24 mouse cellular contexts compared by ENCODE assay signal in genomic region chr1:180691284-180691683, GRCm38 (mm10). TPM values are rescaled to one million over a fixed set of nuclear protein-coding genes. Genes with fewer than 3 reads are reported as not detected.
DNase-seq lines count a peak whose midpoint lies in the region; ATAC-seq lines count a peak whose summit lies in the region.
"Had no signal": no experiment of that assay in that cellular context is flagged by ENCODE, and none has a peak within 500 bp of the region (broad histone marks: within the 10 kb centered on the region; RNA-seq: fewer than 3 reads in every experiment).

No protein-coding gene starts in this region.

- intact Hi-C loops in heart, postnatal 10 days (cut with DNase I) = no loop called here

- H3K4me2 ChIP-seq in midbrain, embryonic 13.5 days (replicated peaks) = no peak overlapping the region
- H3K4me2 ChIP-seq: embryonic facial prominence, embryonic 12.5 days; forebrain, embryonic 13.5 days; forebrain, embryonic 15.5 days had no signal

- peaks cover 41% of the 10 kb centered on the region for H3K36me3 ChIP-seq in midbrain, embryonic 13.5 days

- H3K4me3 ChIP-seq in midbrain, embryonic 13.5 days (replicated peaks) = no peak overlapping the region
- H3K4me3 ChIP-seq: embryonic facial prominence, embryonic 10.5 days; embryonic facial prominence, embryonic 12.5 days; forebrain, embryonic 13.5 days; forebrain, embryonic 15.5 days had no signal

- no peaks in the 10 kb centered on the region for H3K9me3 ChIP-seq in midbrain, embryonic 13.5 days
- H3K9me3 ChIP-seq: embryonic facial prominence, embryonic 10.5 days; embryonic facial prominence, embryonic 12.5 days; forebrain, embryonic 13.5 days; forebrain, embryonic 15.5 days; G1E had no signal

- no peak for ATAC-seq in midbrain, embryonic 13.5 days
- ATAC-seq: CD4-positive, CD25-positive, alpha-beta regulatory T cell, adult 4 months; forebrain, embryonic 13.5 days; forebrain, embryonic 15.5 days; forebrain, postnatal 0 days; Patski had no signal

- H3K27ac ChIP-seq in midbrain, embryonic 13.5 days = no peak overlapping the region
- H3K27ac ChIP-seq: embryonic facial prominence, embryonic 10.5 days; embryonic facial prominence, embryonic 12.5 days; forebrain, embryonic 13.5 days; forebrain, embryonic 15.5 days had no signal

- H3K9ac ChIP-seq in midbrain, embryonic 13.5 days (replicated peaks) = no peak overlapping the region
- H3K9ac ChIP-seq: embryonic facial prominence, embryonic 12.5 days; forebrain, embryonic 13.5 days; forebrain, embryonic 15.5 days; forebrain, postnatal 0 days had no signal

- DNase-seq in adrenal gland, adult (ENCODE audit: inconsistent age in 2 of 2, low spot score in 1 of 2) = peak; percentile 60 to 79
- DNase-seq in adrenal gland, adult 18-20 months (ENCODE audit: low spot score in 2 of 2) = no peak
- peak; percentile 52 for DNase-seq in heart, adult 11 months
- no peak for DNase-seq in heart, postnatal 10 days
- DNase-seq in adrenal gland, postnatal 14 days = peak; percentile 47
- peak; percentile 65 for DNase-seq in adrenal gland, postnatal 36 days
- no peak for DNase-seq in T-cell, adult 2 months (ENCODE audit: low spot score)
- DNase-seq: B cell, adult 2 months; cerebellum, adult 11-12 months; cerebellum, adult 2 months; cerebellum, adult 9-10 months; cerebellum, postnatal 10 days; cerebellum, postnatal 25 days; forebrain, postnatal 0 days had no signal

- no peaks in the 10 kb centered on the region for H3K4me1 ChIP-seq in midbrain, embryonic 13.5 days (replicated peaks)
- H3K4me1 ChIP-seq: embryonic facial prominence, embryonic 10.5 days; embryonic facial prominence, embryonic 12.5 days; forebrain, embryonic 13.5 days; forebrain, embryonic 15.5 days had no signal

- 95% methylated on average over 7 of the region's 7 CpGs for WGBS in midbrain, embryonic 13.5 days

- peaks cover 22% of the 10 kb centered on the region for H3K27me3 ChIP-seq in midbrain, embryonic 13.5 days
- H3K27me3 ChIP-seq: CH12.LX had no signal

RNA-seq across cellular contexts. Expression of gene Mixl1, which starts 5.5 kb away (rescaled TPM):
- not detected for total RNA-seq in adrenal gland, adult 18-20 months (2021)
- not detected for total RNA-seq in heart, postnatal 10 days (2021)
- total RNA-seq in adrenal gland, postnatal 14 days (2021) = not detected in 2 replicates
- total RNA-seq in adrenal gland, postnatal 36 days (2021) = not detected
- not detected in 2 replicates for polyA plus RNA-seq in midbrain, embryonic 13.5 days (2015; fragmentation: Nextera tagmentation; extraction: Ambion mirVana)
- total RNA-seq: CH12.LX had no signal
- polyA plus RNA-seq: cerebellum, adult 2 months; cortical plate, adult 2 months; G1E; Patski had no signal

RNA-seq across cellular contexts. Expression of gene Acbd3, which starts 34.6 kb away (rescaled TPM):
- 10 to 100 TPM; 50.4 to 54.0 TPM for total RNA-seq in adrenal gland, adult 18-20 months (2021)
- total RNA-seq in heart, postnatal 10 days (2021) = 10 to 100 TPM; 29.9 to 31.5 TPM
- 41.8 and 43.0 TPM in 2 replicates for total RNA-seq in adrenal gland, postnatal 14 days (2021)
- 10 to 100 TPM; 48.6 to 54.3 TPM for total RNA-seq in adrenal gland, postnatal 36 days (2021)
- 21.7 and 24.6 TPM in 2 replicates for polyA plus RNA-seq in midbrain, embryonic 13.5 days (2015; fragmentation: Nextera tagmentation; extraction: Ambion mirVana)

RNA-seq across cellular contexts. Expression of gene Lin9, which starts 50.3 kb away (rescaled TPM):
- 1 to 10 TPM; 3.9 to 4.2 TPM for total RNA-seq in adrenal gland, adult 18-20 months (2021)
- total RNA-seq in heart, postnatal 10 days (2021) = 1 to 10 TPM; 5.3 to 6.4 TPM
- total RNA-seq in adrenal gland, postnatal 14 days (2021) = 6.9 and 7.2 TPM in 2 replicates
- total RNA-seq in adrenal gland, postnatal 36 days (2021) = 1 to 10 TPM; 5.0 to 6.9 TPM
- 17.1 and 19.1 TPM in 2 replicates for polyA plus RNA-seq in midbrain, embryonic 13.5 days (2015; fragmentation: Nextera tagmentation; extraction: Ambion mirVana)

Comparison
In these comparisons a context has a peak if more than half of its experiments do, and no peak if none do; other contexts are left out.
1. DNase-seq: peak in adrenal gland, adult (2 of 2), heart, adult 11 months (single experiment), adrenal gland, postnatal 14 days (single experiment) and adrenal gland, postnatal 36 days (2 of 2); none in adrenal gland, adult 18-20 months (0 of 2), heart, postnatal 10 days (0 of 2) and T-cell, adult 2 months (single experiment).